Mouse (Mus musculus): ENCODE results near the gene Wdr27. TPM values are rescaled to one million over a fixed set of nuclear protein-coding genes. Genes with fewer than 3 reads are reported as not detected.
"Not testable (repeated sequence)": the region's sequence is repeated elsewhere in the genome, so short reads cannot be mapped to it uniquely, and the experiment has no call there.

Gene Wdr27
- polyA plus RNA-seq, 1 experiment from 2014 or later, result 3.2 TPM

GRCm38 (mm10) chr17:14895058-14895457 is 47.9 kb downstream of the Wdr27 start:
- not testable (repeated sequence) for H3K27ac ChIP-seq (ENCODE audit: low read depth); DNase-seq; H3K9me3 ChIP-seq (ENCODE audit: low read length); ATAC-seq; H3K9ac ChIP-seq (replicated peaks); H3K4me2 ChIP-seq (ENCODE audit: low read depth, low read length); H3K4me3 ChIP-seq (ENCODE audit: low read depth, low read length); H3K36me3 ChIP-seq (replicated peaks; ENCODE audit: insufficient read depth, low read length); H3K4me1 ChIP-seq (ENCODE audit: insufficient read depth); H3K27me3 ChIP-seq (ENCODE audit: insufficient read depth, low read length)
- TF ChIP-seq CTCF (IDR thresholded peaks at IDR 0.05; ENCODE audit: low read depth), result 0 out of 2 replicates have a peak, but pooled peaks have one; percentile 7

- Histone ChIP-seq H3K4me3 (ENCODE audit: low read depth, low read length) (no peak overlapping the region), H3K9me3 (ENCODE audit: low read length) (no peaks in the 10 kb centered on the region), H3K36me3 (replicated peaks; ENCODE audit: insufficient read depth, low read length) (no peaks in the 10 kb centered on the region), H3K27ac (ENCODE audit: low read depth) (no peak overlapping the region), H3K9ac (replicated peaks) (no peak overlapping the region), H3K27me3 (ENCODE audit: insufficient read depth, low read length) (no peaks in the 10 kb centered on the region), H3K4me1 (ENCODE audit: insufficient read depth) (no peaks in the 10 kb centered on the region), H3K4me2 (ENCODE audit: low read depth, low read length) (no peak overlapping the region)
- 43% methylated on average over 2 of the region's 2 CpGs for WGBS (ENCODE audit: insufficient replicate concordance)
- no peak for DNase-seq
- no peak for ATAC-seq
- no peak for TF ChIP-seq EP300 (IDR thresholded peaks at IDR 0.05; ENCODE audit: low read depth)
- no peak for TF ChIP-seq CTCF (IDR thresholded peaks at IDR 0.05; ENCODE audit: low read depth)
Observed at GRCm38 (mm10) chr17:14886933-14887332, 56.0 kb downstream of the Wdr27 start.

GRCm38 (mm10) chr17:14874656-14875204 is 68.2 kb downstream of the Wdr27 start:
- Histone ChIP-seq H3K4me1 (ENCODE audit: insufficient read depth) (no peaks in the 10 kb centered on the region), H3K9me3 (ENCODE audit: low read length) (no peaks in the 10 kb centered on the region), H3K27me3 (ENCODE audit: insufficient read depth, low read length) (no peaks in the 10 kb centered on the region), H3K4me3 (ENCODE audit: low read depth, low read length) (no peak overlapping the region), H3K27ac (ENCODE audit: low read depth) (no peak overlapping the region), H3K4me2 (ENCODE audit: low read depth, low read length) (no peak overlapping the region), H3K9ac (replicated peaks) (no peak overlapping the region), H3K36me3 (replicated peaks; ENCODE audit: insufficient read depth, low read length) (no peaks in the 10 kb centered on the region)
- DNase-seq (no peak), ATAC-seq (no peak)
- WGBS (ENCODE audit: insufficient replicate concordance), result 70% methylated on average over 2 of the region's 2 CpGs
- TF ChIP-seq EP300 (IDR thresholded peaks at IDR 0.05; ENCODE audit: low read depth), result no peak
- TF ChIP-seq CTCF (IDR thresholded peaks at IDR 0.05; ENCODE audit: low read depth), result no peak

- DNase-seq (no peak), ATAC-seq (no peak)
- WGBS (ENCODE audit: insufficient replicate concordance), result 43% methylated on average over 1 of the region's 1 CpGs
- Histone ChIP-seq H3K4me3 (ENCODE audit: low read depth, low read length) (no peak overlapping the region), H3K9ac (replicated peaks) (no peak overlapping the region), H3K27ac (ENCODE audit: low read depth) (no peak overlapping the region), H3K9me3 (ENCODE audit: low read length) (no peaks in the 10 kb centered on the region), H3K36me3 (replicated peaks; ENCODE audit: insufficient read depth, low read length) (no peaks in the 10 kb centered on the region), H3K4me1 (ENCODE audit: insufficient read depth) (no peaks in the 10 kb centered on the region), H3K4me2 (ENCODE audit: low read depth, low read length) (no peak overlapping the region), H3K27me3 (ENCODE audit: insufficient read depth, low read length) (no peaks in the 10 kb centered on the region)
- TF ChIP-seq CTCF (IDR thresholded peaks at IDR 0.05; ENCODE audit: low read depth) (no peak), EP300 (IDR thresholded peaks at IDR 0.05; ENCODE audit: low read depth) (no peak)
Observed at GRCm38 (mm10) chr17:14860220-14860619, 82.7 kb downstream of the Wdr27 start.

- TF ChIP-seq EP300 (IDR thresholded peaks at IDR 0.05; ENCODE audit: low read depth) (no peak), CTCF (IDR thresholded peaks at IDR 0.05; ENCODE audit: low read depth) (no peak)
- DNase-seq (no peak), ATAC-seq (no peak)
- no peaks in the 10 kb centered on the region for H3K9me3 ChIP-seq (ENCODE audit: low read length)
- 64% methylated on average over 2 of the region's 3 CpGs for WGBS (ENCODE audit: insufficient replicate concordance)
- no peak overlapping the region for H3K4me2 ChIP-seq (ENCODE audit: low read depth, low read length)
- H3K9ac ChIP-seq (replicated peaks), result no peak overlapping the region
- no peak overlapping the region for H3K27ac ChIP-seq (ENCODE audit: low read depth)
- H3K4me1 ChIP-seq (ENCODE audit: insufficient read depth), result no peaks in the 10 kb centered on the region
- H3K27me3 ChIP-seq (ENCODE audit: insufficient read depth, low read length), result no peaks in the 10 kb centered on the region
- H3K4me3 ChIP-seq (ENCODE audit: low read depth, low read length), result no peak overlapping the region
- no peaks in the 10 kb centered on the region for H3K36me3 ChIP-seq (replicated peaks; ENCODE audit: insufficient read depth, low read length)
Observed at GRCm38 (mm10) chr17:14847709-14848108, 95.2 kb downstream of the Wdr27 start.

GRCm38 (mm10) chr17:14846880-14847279 is 96.1 kb downstream of the Wdr27 start:
- Histone ChIP-seq H3K4me3 (ENCODE audit: low read depth, low read length) (no peak overlapping the region), H3K4me1 (ENCODE audit: insufficient read depth) (no peaks in the 10 kb centered on the region), H3K36me3 (replicated peaks; ENCODE audit: insufficient read depth, low read length) (no peaks in the 10 kb centered on the region), H3K27ac (ENCODE audit: low read depth) (no peak overlapping the region), H3K9ac (replicated peaks) (no peak overlapping the region), H3K4me2 (ENCODE audit: low read depth, low read length) (no peak overlapping the region), H3K9me3 (ENCODE audit: low read length) (no peaks in the 10 kb centered on the region), H3K27me3 (ENCODE audit: insufficient read depth, low read length) (no peaks in the 10 kb centered on the region)
- 63% methylated on average over 5 of the region's 5 CpGs for WGBS (ENCODE audit: insufficient replicate concordance)
- ATAC-seq (no peak), DNase-seq (no peak)
- TF ChIP-seq CTCF (IDR thresholded peaks at IDR 0.05; ENCODE audit: low read depth) (no peak), EP300 (IDR thresholded peaks at IDR 0.05; ENCODE audit: low read depth) (no peak)
